Mouse (Mus musculus) neural tube, embryonic 13.5 days (tissue): ENCODE data around the gene Grap. TPM values are rescaled to one million over a fixed set of nuclear protein-coding genes. Genes with fewer than 3 reads are reported as not detected.

Experiments
- polyA plus RNA-seq: library from polyadenylated mRNA; unstranded; fragments of >200 nt; fragmentation: Nextera tagmentation; extraction: Ambion mirVana; gene quantifications from 2 replicates; pipeline ENCODE4 v1.2.1, GENCODE M21; 2015

Gene Grap
- polyA plus RNA-seq, 1 experiment from 2014 or later, result 9.5 TPM

Other genes starting within 250 kb of the Grap start
- 13.1 and 14.2 TPM in 2 replicates for gene Rnf112, start 199.1 kb upstream of the Grap start, polyA plus RNA-seq
- gene Mfap4, start 167.8 kb upstream of the Grap start, polyA plus RNA-seq, result 91.0 and 108 TPM in 2 replicates
- 73.6 and 85.1 TPM in 2 replicates for gene Mapk7, start 158.9 kb upstream of the Grap start, polyA plus RNA-seq
- 36.4 and 36.5 TPM in 2 replicates for gene B9d1, start 148.1 kb upstream of the Grap start, polyA plus RNA-seq
- 53.9 and 56.5 TPM in 2 replicates for gene Epn2, start 73.6 kb upstream of the Grap start, polyA plus RNA-seq
- gene Fam83g, start 30.8 kb downstream of the Grap start, polyA plus RNA-seq, result 0.07 and 0.19 TPM in 2 replicates
- not detected in 2 replicates for gene Slc5a10, start 67.6 kb downstream of the Grap start, polyA plus RNA-seq
- 51.4 and 51.8 TPM in 2 replicates for gene Prpsap2, start 108.8 kb downstream of the Grap start, polyA plus RNA-seq
- gene Ulk2, start 201.8 kb downstream of the Grap start, polyA plus RNA-seq, result 33.6 and 34.8 TPM in 2 replicates